Mouse (Mus musculus) testis, adult 2 months (tissue): Measurements from ENCODE around the gene Fosb. TPM values are rescaled to one million over a fixed set of nuclear protein-coding genes. Genes with fewer than 3 reads are reported as not detected.

Experiments used
- H3K27ac ChIP-seq: fragments of 200-500 bp; 2 replicates; pipeline ENCODE4 v1.5.1; 2012; ENCODE audit warnings: low read depth, low read length; ENCODE audit not compliant: control insufficient read depth, insufficient read depth
- H3K27me3 ChIP-seq: fragments of 200-500 bp; 2 replicates; pipeline ENCODE4 v1.6.1; 2012; ENCODE audit warnings: mild to moderate bottlenecking, low read length, moderate library complexity; ENCODE audit not compliant: control insufficient read depth, insufficient read depth
- H3K36me3 ChIP-seq: fragments of 200-500 bp; 2 replicates; pipeline ENCODE4 v1.6.1; 2012; ENCODE audit warnings: mild to moderate bottlenecking, low read length; ENCODE audit not compliant: control insufficient read depth, insufficient read depth
- H3K4me1 ChIP-seq: fragments of 200-500 bp; 2 replicates; pipeline ENCODE4 v1.6.1; 2012; ENCODE audit warnings: low read length; ENCODE audit not compliant: control insufficient read depth, insufficient read depth
- H3K4me3 ChIP-seq: fragments of 200-500 bp; 2 replicates; pipeline ENCODE4 v1.5.1; 2012; ENCODE audit warnings: low read depth, mild to moderate bottlenecking, low read length, moderate library complexity, mixed read lengths; ENCODE audit not compliant: control insufficient read depth
- CTCF ChIP-seq: fragments of 200-500 bp; IDR thresholded peaks from 2 replicates; pipeline ENCODE4 v1.5.1; 2012; ENCODE audit warnings: low read depth, mild to moderate bottlenecking, inconsistent platforms, low read length, moderate library complexity; ENCODE audit not compliant: control insufficient read depth, insufficient read depth, insufficient replicate concordance
- POLR2A ChIP-seq: fragments of 200-500 bp; IDR thresholded peaks from 2 replicates; pipeline ENCODE4 v1.6.1; 2012; ENCODE audit warnings: low read depth, mild to moderate bottlenecking, inconsistent platforms, low read length, moderate library complexity; ENCODE audit not compliant: control insufficient read depth
- polyA plus RNA-seq: library from polyadenylated mRNA; depleted of rRNA; stranded (reverse); fragments of >200 nt; gene quantifications from 2 replicates; pipeline ENCODE4 v1.2.3, GENCODE M21; 2012

Gene Fosb
- polyA plus RNA-seq, 1 experiment = 3.9 TPM

- Histone ChIP-seq H3K4me1 (peaks cover 17% of the 10 kb centered on the region), H3K27ac (0 out of 2 replicates have a peak overlapping the region, but pooled peaks have one; percentile 5), H3K27me3 (no peaks in the 10 kb centered on the region), H3K36me3 (no peaks in the 10 kb centered on the region), H3K4me3 (no peak overlapping the region)
- TF ChIP-seq CTCF (no peak), POLR2A (no peak)
Measured at GRCm38 (mm10) chr7:19349188-19349915, 39.5 kb upstream of the Fosb start.

GRCm38 (mm10) chr7:19344938-19345471, 35.2 kb upstream of the Fosb start:
- Histone ChIP-seq H3K27ac (peak overlapping the region; percentile 99), H3K4me3 (peak overlapping the region; percentile 100), H3K27me3 (no peaks in the 10 kb centered on the region), H3K36me3 (no peaks in the 10 kb centered on the region), H3K4me1 (peaks cover 32% of the 10 kb centered on the region)
- TF ChIP-seq POLR2A = peak; percentile 59
- TF ChIP-seq CTCF = no peak

GRCm38 (mm10) chr7:19344237-19344847, 34.5 kb upstream of the Fosb start, which contains the start of gene Ercc1:
TSS of gene Ercc1 (plus strand) at chr7:19344778.
- peak within 1 kb of the TSS; percentile 99 for H3K27ac ChIP-seq
- H3K27me3 ChIP-seq = no peaks in the 10 kb centered on the region
- TF ChIP-seq POLR2A (no peak), CTCF (no peak)
- H3K4me1 ChIP-seq = peaks cover 29% of the 10 kb centered on the region
- peak within 1 kb of the TSS; percentile 100 for H3K4me3 ChIP-seq
- H3K36me3 ChIP-seq = no peaks in the 10 kb centered on the region

GRCm38 (mm10) chr7:19343210-19343808, 33.5 kb upstream of the Fosb start:
- no peaks in the 10 kb centered on the region for H3K36me3 ChIP-seq
- no peak overlapping the region for H3K27ac ChIP-seq
- peak; percentile 81; the same call in 1 of the 2 replicates for TF ChIP-seq CTCF
- no peak for TF ChIP-seq POLR2A
- peaks cover 29% of the 10 kb centered on the region for H3K4me1 ChIP-seq
- no peak overlapping the region for H3K4me3 ChIP-seq
- H3K27me3 ChIP-seq = no peaks in the 10 kb centered on the region

- Histone ChIP-seq H3K36me3 (no peaks in the 10 kb centered on the region), H3K27ac (no peak overlapping the region), H3K4me1 (peaks cover 29% of the 10 kb centered on the region), H3K27me3 (no peaks in the 10 kb centered on the region), H3K4me3 (peak overlapping the region; percentile 60)
- TF ChIP-seq CTCF (peak; percentile 94), POLR2A (no peak)
Measured at GRCm38 (mm10) chr7:19342481-19343027, 32.7 kb upstream of the Fosb start.

- Histone ChIP-seq H3K4me3 (peak overlapping the region; percentile 44), H3K27me3 (no peaks in the 10 kb centered on the region), H3K4me1 (peaks cover 29% of the 10 kb centered on the region), H3K27ac (no peak overlapping the region), H3K36me3 (no peaks in the 10 kb centered on the region)
- no peak for TF ChIP-seq CTCF
- TF ChIP-seq POLR2A = no peak
Measured at GRCm38 (mm10) chr7:19341761-19342409, 32.0 kb upstream of the Fosb start.

- Histone ChIP-seq H3K27me3 (no peaks in the 10 kb centered on the region), H3K27ac (no peak overlapping the region), H3K4me3 (no peak overlapping the region), H3K36me3 (no peaks in the 10 kb centered on the region), H3K4me1 (peaks cover 29% of the 10 kb centered on the region)
- TF ChIP-seq CTCF = no peak
Measured at GRCm38 (mm10) chr7:19341250-19341649, 31.4 kb upstream of the Fosb start.
